Mouse (Mus musculus) cortical plate, adult 2 months (tissue): ENCODE data around the gene Epha8.

Experiments used
- CTCF ChIP-seq: fragments of 200-500 bp; IDR thresholded peaks from 2 replicates; pipeline ENCODE4 v1.5.1; 2011; ENCODE audit warnings: mild to moderate bottlenecking, control low read depth, low read length; ENCODE audit not compliant: insufficient read depth; ENCODE audit errors: extremely low read depth
- POLR2A ChIP-seq: fragments of 200-500 bp; IDR thresholded peaks from 2 replicates; pipeline ENCODE4 v1.6.1; 2011; ENCODE audit warnings: mild to moderate bottlenecking, low read length, control low read depth; ENCODE audit not compliant: insufficient read depth; ENCODE audit errors: extremely low read depth

- TF ChIP-seq CTCF = no peak
- no peak for TF ChIP-seq POLR2A
Measured at GRCm38 (mm10) chr4:136977244-136977643, 20.6 kb upstream of the Epha8 start.
